ENCODE assay signal across 8 mouse cellular contexts in genomic region chr9:97570881-97571280, GRCm38 (mm10).
DNase-seq lines count a peak whose midpoint lies in the region; ATAC-seq and TF ChIP-seq lines count a peak whose summit lies in the region.
"Had no signal": no experiment of that assay in that cellular context is flagged by ENCODE, and none has a peak within 500 bp of the region (broad histone marks: within the 10 kb centered on the region; RNA-seq: fewer than 3 reads in every experiment).

No protein-coding gene starts in this region.

- ATAC-seq in liver, embryonic 11.5 days (replicated peaks; ENCODE audit: low FRiP score): no peak

- H3K27me3 ChIP-seq in liver, embryonic 11.5 days (replicated peaks; ENCODE audit: control insufficient read depth, insufficient read depth, low read length): no peaks in the 10 kb centered on the region

- WGBS in liver, embryonic 11.5 days: 83% methylated on average over 7 of the region's 7 CpGs

- no peaks in the 10 kb centered on the region for H3K4me1 ChIP-seq in liver, embryonic 11.5 days (replicated peaks; ENCODE audit: control insufficient read depth, insufficient read depth, low read length)

- no peak overlapping the region for H3K4me2 ChIP-seq in liver, embryonic 11.5 days

- H3K9me3 ChIP-seq in liver, embryonic 11.5 days (ENCODE audit: control insufficient read depth, low read length): no peaks in the 10 kb centered on the region

- TF ChIP-seq CTCF in brain, embryonic 14.5 days (IDR thresholded peaks at IDR 0.05; ENCODE audit: borderline replicate concordance, extremely low read depth, insufficient read depth, insufficient read length): no peak

- no peaks in the 10 kb centered on the region for H3K36me3 ChIP-seq in liver, embryonic 11.5 days (ENCODE audit: control insufficient read depth, insufficient read depth, low read length)

- no peak overlapping the region for H3K4me3 ChIP-seq in liver, embryonic 11.5 days (ENCODE audit: low read depth, low read length)

- H3K9ac ChIP-seq in liver, embryonic 11.5 days (ENCODE audit: low read depth, low read length): no peak overlapping the region

- intact Hi-C loops in gastrocnemius, postnatal 14 days (cut with DNase I; ENCODE audit: low total_unique reads): no loop called here
- intact Hi-C loops in left cerebral cortex, postnatal 14 days (cut with DNase I): no loop called here

- H3K27ac ChIP-seq in liver, embryonic 11.5 days (ENCODE audit: low read depth, low read length): no peak overlapping the region

- peak; percentile 12 for DNase-seq in gastrocnemius, postnatal 14 days
- no peak for DNase-seq in gastrocnemius, postnatal 4 days (ENCODE audit: low spot score in 2 of 2)
- peak; percentile 40 for DNase-seq in Muller cell, postnatal 12 days (ENCODE audit: inconsistent ontology term)
- DNase-seq in brain, embryonic 14.5 days (ENCODE audit: low read depth): peak; percentile 74
- peak; percentile 51 to 69 for DNase-seq in left cerebral cortex, postnatal 14 days (ENCODE audit: low spot score in 2 of 2)
- DNase-seq in urinary bladder, adult 18-20 months (ENCODE audit: low spot score in 2 of 2): no peak
- no peak for DNase-seq in liver, embryonic 11.5 days (ENCODE audit: low spot score)
- DNase-seq: lung, adult 2 months had no signal

- TF ChIP-seq POLR2A in brain, embryonic 14.5 days (IDR thresholded peaks at IDR 0.05; ENCODE audit: borderline replicate concordance, extremely low read depth, insufficient read depth, insufficient read length, poor library complexity, severe bottlenecking): no peak

Comparison
In these comparisons a context has a peak if more than half of its experiments do, and no peak if none do; other contexts are left out.
1. DNase-seq: peak in gastrocnemius, postnatal 14 days (single experiment), Muller cell, postnatal 12 days (single experiment), brain, embryonic 14.5 days (single experiment) and left cerebral cortex, postnatal 14 days (2 of 2); none in gastrocnemius, postnatal 4 days (0 of 2), urinary bladder, adult 18-20 months (0 of 2) and liver, embryonic 11.5 days (single experiment).